Mouse (Mus musculus) liver, embryonic 14.5 days (tissue): ENCODE measurements at regions not wholly inside any gene's neighbourhood (a gene's known extent, or its start where the extent isn't known, plus 50 kb on each side); places are given as distances from the start of the nearest gene placed in this dataset.

Experiments
- ATAC-seq: fragments of 200-750 bp; cut with Nextera tagmentation; 2 replicates; pipeline ENCODE4 v1.8.0; 2017; ENCODE audit warnings: moderate number of reproducible peaks, mild to moderate bottlenecking, moderate library complexity; ENCODE audit not compliant: insufficient read depth
- DNase-seq, 3 experiments: peaks; one replicate each; pipeline ENCODE4 v3.0.0-alpha.2; 2012 to 2013; ENCODE audit warnings: low read depth in 3 of 3, low spot score in 3 of 3
- H3K27ac ChIP-seq: fragments of 300-500 bp; sonication (generic); 2 replicates; pipeline ENCODE4 v1.5.1; 2014; ENCODE audit warnings: moderate library complexity, mild to moderate bottlenecking, control low read depth, inconsistent platforms
- H3K27me3 ChIP-seq: fragments of 300-500 bp; sonication (generic); 2 replicates; pipeline ENCODE4 v1.6.1; 2014; ENCODE audit warnings: mild to moderate bottlenecking, low read length, moderate library complexity; ENCODE audit not compliant: control insufficient read depth, insufficient read depth
- H3K36me3 ChIP-seq: fragments of 300-500 bp; sonication (generic); replicated peaks from 2 replicates; pipeline ENCODE4 v1.6.1; 2014; ENCODE audit warnings: low read depth; ENCODE audit not compliant: control insufficient read depth, insufficient read depth
- H3K4me1 ChIP-seq, 2 experiments: fragments of 200-500 bp in 1 of 2; fragments of 300-500 bp in 1 of 2; sonication (generic) in 1 of 2; replicated peaks; 2 replicates each; pipeline ENCODE4 v1.6.1; 2012 to 2014; ENCODE audit warnings: antibody characterized with exemption in 1 of 2, inconsistent platforms in 1 of 2, low read length in 1 of 2; ENCODE audit not compliant: control insufficient read depth in 2 of 2, insufficient read depth in 2 of 2
- H3K4me2 ChIP-seq: fragments of 300-500 bp; sonication (generic); 2 replicates; pipeline ENCODE4 v1.6.1; 2014; ENCODE audit warnings: low read depth, mild to moderate bottlenecking, control low read depth, moderate library complexity
- H3K4me3 ChIP-seq, 2 experiments: fragments of 200-500 bp in 1 of 2; fragments of 300-500 bp in 1 of 2; sonication (generic) in 1 of 2; 2 replicates each; pipeline ENCODE4 v1.5.1; 2012 to 2014; ENCODE audit warnings: low read depth in 2 of 2, low read length in 2 of 2, mild to moderate bottlenecking in 2 of 2, control low read depth in 1 of 2, inconsistent platforms in 1 of 2, moderate library complexity in 1 of 2; ENCODE audit not compliant: insufficient read depth in 1 of 2
- H3K9ac ChIP-seq: fragments of 300-500 bp; sonication (generic); replicated peaks from 2 replicates; pipeline ENCODE4 v1.6.1; 2014; ENCODE audit warnings: mild to moderate bottlenecking, control low read depth, moderate library complexity
- H3K9me3 ChIP-seq: fragments of 300-500 bp; sonication (generic); 2 replicates; pipeline ENCODE4 v1.6.1; 2016; ENCODE audit warnings: low read length, mixed read lengths; ENCODE audit not compliant: control insufficient read depth
- CTCF ChIP-seq: IDR thresholded peaks from 2 replicates; pipeline ENCODE4 v1.5.1; 2016; ENCODE audit warnings: antibody characterized with exemption, low read depth, control low read depth
- EP300 ChIP-seq: IDR thresholded peaks from 2 replicates; pipeline ENCODE4 v1.6.1; 2016; ENCODE audit warnings: antibody characterized with exemption, low read depth
- WGBS: fragments of 180-500 bp; shearing (Covaris S2); extraction: QIAGEN DNeasy Blood & Tissue Kit; methylation state at CpG from one replicate; pipeline ENCODE4 v1.1.7; 2014; ENCODE audit not compliant: insufficient replicate concordance; 5-methylcytosine and 5-hydroxymethylcytosine counted together

DNA sequence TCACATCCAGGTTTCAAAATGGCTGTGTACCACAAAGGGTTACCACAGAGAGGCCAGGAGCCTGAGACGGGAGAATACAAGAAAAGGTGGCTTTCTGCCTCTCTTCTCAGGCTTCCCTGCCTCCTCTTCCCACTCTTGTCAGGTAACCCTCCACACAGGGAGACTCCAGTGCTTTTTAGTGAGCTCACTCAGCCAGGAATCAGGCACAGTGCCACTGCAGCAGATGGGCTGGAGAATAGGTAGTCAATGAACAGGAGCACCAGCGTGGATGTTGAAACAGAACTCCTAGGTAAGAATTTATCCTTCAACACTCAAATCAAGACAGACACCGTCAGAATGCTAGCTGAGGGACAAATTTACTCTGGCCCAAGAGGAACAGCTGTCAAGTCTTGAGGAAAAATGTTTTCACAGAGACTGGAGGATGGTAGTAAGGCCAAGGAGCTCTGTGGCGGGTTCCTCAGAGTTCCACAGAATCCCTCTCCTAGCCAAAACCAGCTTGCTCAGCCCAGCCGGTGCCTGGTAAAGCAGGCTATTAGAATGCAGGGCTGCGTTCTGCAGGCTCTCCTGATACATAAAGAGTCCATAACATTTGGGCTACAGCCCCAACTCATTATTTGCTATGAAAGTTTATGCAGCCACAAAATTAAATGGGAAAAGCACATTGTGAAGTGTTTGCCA, 117.0 kb upstream of the Gm10306 start:
- H3K9ac ChIP-seq = no peak overlapping the region
- no peak overlapping the region for H3K27ac ChIP-seq
- H3K4me3 ChIP-seq = no peak overlapping the region
- H3K27me3 ChIP-seq = no peaks in the 10 kb centered on the region
- no peak for TF ChIP-seq EP300
- TF ChIP-seq CTCF = no peak
- H3K36me3 ChIP-seq = no peaks in the 10 kb centered on the region
- H3K9me3 ChIP-seq = no peaks in the 10 kb centered on the region
- WGBS = 68% methylated on average over 6 of the region's 6 CpGs
- DNase-seq = no peak
- ATAC-seq = no peak
- peaks cover 0 to 6% of the 10 kb centered on the region in 2 experiments; a peak in 2 of 4 replicates for H3K4me1 ChIP-seq
- no peak overlapping the region for H3K4me2 ChIP-seq

GRCm38 (mm10) chr4:94446604-94447003, 109.7 kb upstream of the Gm10306 start:
- H3K9ac ChIP-seq = no peak overlapping the region
- DNase-seq (no peak), ATAC-seq (no peak)
- H3K27me3 ChIP-seq = no peaks in the 10 kb centered on the region
- H3K36me3 ChIP-seq = no peaks in the 10 kb centered on the region
- no peak overlapping the region for H3K4me3 ChIP-seq
- H3K9me3 ChIP-seq = no peaks in the 10 kb centered on the region
- H3K27ac ChIP-seq = no peak overlapping the region
- WGBS = 56% methylated on average over 4 of the region's 4 CpGs
- TF ChIP-seq EP300 = no peak
- no peak overlapping the region for H3K4me2 ChIP-seq
- H3K4me1 ChIP-seq = no peaks in the 10 kb centered on the region
